Mouse (Mus musculus): ENCODE results near the gene Ghrh. TPM values are rescaled to one million over a fixed set of nuclear protein-coding genes. Genes with fewer than 3 reads are reported as not detected.

Gene Ghrh
- polyA plus RNA-seq, 1 experiment from 2014 or later: 0.49 TPM

DNA sequence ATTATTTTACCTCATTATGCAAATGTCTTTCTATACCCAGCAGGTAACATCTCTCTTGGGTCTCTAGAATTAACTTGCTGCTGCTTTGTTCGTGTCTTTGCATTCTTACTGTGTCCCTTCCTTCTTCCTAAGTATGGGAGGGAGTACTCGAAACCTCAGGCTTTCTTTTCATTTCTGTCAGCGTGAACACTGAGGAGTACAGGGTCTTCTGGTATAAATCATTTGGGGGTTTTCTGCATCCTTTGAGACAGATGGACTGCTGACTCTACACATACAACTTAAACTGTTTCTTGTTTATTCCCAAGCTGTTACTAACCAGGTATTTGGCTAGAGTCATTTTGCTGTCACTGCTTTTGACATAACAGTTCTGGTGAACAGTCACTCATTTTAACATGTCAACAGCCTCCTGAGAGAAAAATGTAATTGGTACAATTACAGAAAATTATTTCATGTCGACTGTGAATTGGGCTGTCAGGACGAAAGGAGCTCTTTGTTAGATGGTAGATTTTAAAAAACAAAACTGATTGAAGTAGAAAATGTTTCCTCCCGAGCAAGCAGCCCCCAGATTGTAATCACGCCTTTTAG lies 51.1 kb downstream of the Ghrh start:
- Histone ChIP-seq H3K9ac (ENCODE audit: low read length) (no peak overlapping the region), H3K4me1 (replicated peaks; ENCODE audit: control insufficient read depth, insufficient read depth) (no peaks in the 10 kb centered on the region), H3K4me2 (replicated peaks; ENCODE audit: low read depth) (no peak overlapping the region), H3K27me3 (ENCODE audit: control insufficient read depth, insufficient read depth, low read length) (no peaks in the 10 kb centered on the region), H3K27ac (replicated peaks) (no peak overlapping the region), H3K9me3 (ENCODE audit: control insufficient read depth, low read length) (no peaks in the 10 kb centered on the region), H3K36me3 (ENCODE audit: control insufficient read depth, insufficient read depth, low read length) (peaks cover 35% of the 10 kb centered on the region), H3K4me3 (ENCODE audit: low read depth, low read length) (no peak overlapping the region)
- no peak for ATAC-seq (ENCODE audit: low FRiP score, low TSS enrichment)
- no peak for TF ChIP-seq CTCF (IDR thresholded peaks at IDR 0.05; ENCODE audit: low read depth)
- TF ChIP-seq EP300 (optimal IDR thresholded peaks at IDR 0.05): no peak
- no peak for DNase-seq (ENCODE audit: low spot score)
- 73% methylated on average over 7 of the region's 7 CpGs for WGBS

DNA sequence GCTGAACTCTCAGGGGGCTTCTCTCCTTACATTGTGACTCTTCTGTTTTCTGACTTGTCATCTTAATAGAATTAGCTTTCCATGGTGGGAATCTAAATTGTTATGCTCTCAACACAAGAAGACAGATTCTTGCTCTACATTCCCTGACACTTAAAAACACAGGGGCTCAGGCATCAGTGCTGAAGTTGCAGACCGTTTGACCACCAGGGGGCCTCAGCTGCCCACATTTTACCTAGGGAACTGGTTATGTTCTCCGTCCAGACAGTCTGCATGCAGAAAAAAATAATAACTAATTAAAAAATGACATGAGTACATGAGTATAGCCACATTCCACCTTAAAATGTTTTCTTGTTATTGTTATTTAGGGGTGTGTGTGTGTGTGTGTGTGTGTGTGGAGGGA lies 55.2 kb downstream of the Ghrh start:
- H3K9me3 ChIP-seq (ENCODE audit: control insufficient read depth, low read length): no peaks in the 10 kb centered on the region
- DNase-seq (ENCODE audit: low spot score) (peak; percentile 80), ATAC-seq (ENCODE audit: low FRiP score, low TSS enrichment) (peak; percentile 47; the same call in 1 of the 2 replicates)
- no peak overlapping the region for H3K9ac ChIP-seq (ENCODE audit: low read length)
- no peaks in the 10 kb centered on the region for H3K4me1 ChIP-seq (replicated peaks; ENCODE audit: control insufficient read depth, insufficient read depth)
- H3K36me3 ChIP-seq (ENCODE audit: control insufficient read depth, insufficient read depth, low read length): peaks cover 19% of the 10 kb centered on the region
- TF ChIP-seq EP300 (optimal IDR thresholded peaks at IDR 0.05) (no peak), CTCF (IDR thresholded peaks at IDR 0.05; ENCODE audit: low read depth) (peak; percentile 91)
- H3K27me3 ChIP-seq (ENCODE audit: control insufficient read depth, insufficient read depth, low read length): no peaks in the 10 kb centered on the region
- 10% methylated on average over 2 of the region's 2 CpGs for WGBS
- H3K4me3 ChIP-seq (ENCODE audit: low read depth, low read length): no peak overlapping the region
- no peak overlapping the region for H3K27ac ChIP-seq (replicated peaks)
- H3K4me2 ChIP-seq (replicated peaks; ENCODE audit: low read depth): no peak overlapping the region

GRCm38 (mm10) chr2:157288996-157289395 lies 58.3 kb downstream of the Ghrh start:
- H3K4me3 ChIP-seq (ENCODE audit: low read depth, low read length): no peak overlapping the region
- no peak overlapping the region for H3K27ac ChIP-seq (replicated peaks)
- H3K4me1 ChIP-seq (replicated peaks; ENCODE audit: control insufficient read depth, insufficient read depth): no peaks in the 10 kb centered on the region
- H3K36me3 ChIP-seq (ENCODE audit: control insufficient read depth, insufficient read depth, low read length): peaks cover 15% of the 10 kb centered on the region
- H3K9me3 ChIP-seq (ENCODE audit: control insufficient read depth, low read length): no peaks in the 10 kb centered on the region
- no peak overlapping the region for H3K9ac ChIP-seq (ENCODE audit: low read length)
- TF ChIP-seq CTCF (IDR thresholded peaks at IDR 0.05; ENCODE audit: low read depth): no peak
- no peak for TF ChIP-seq EP300 (optimal IDR thresholded peaks at IDR 0.05)
- 93% methylated on average over 5 of the region's 5 CpGs for WGBS
- no peaks in the 10 kb centered on the region for H3K27me3 ChIP-seq (ENCODE audit: control insufficient read depth, insufficient read depth, low read length)
- ATAC-seq (ENCODE audit: low FRiP score, low TSS enrichment) (no peak), DNase-seq (ENCODE audit: low spot score) (no peak)
- no peak overlapping the region for H3K4me2 ChIP-seq (replicated peaks; ENCODE audit: low read depth)

GRCm38 (mm10) chr2:157287542-157287941 lies 59.8 kb downstream of the Ghrh start:
- 11% methylated on average over 3 of the region's 3 CpGs for WGBS
- TF ChIP-seq EP300 (optimal IDR thresholded peaks at IDR 0.05) (no peak), CTCF (IDR thresholded peaks at IDR 0.05; ENCODE audit: low read depth) (peak; percentile 85)
- Histone ChIP-seq H3K27ac (replicated peaks) (no peak overlapping the region), H3K27me3 (ENCODE audit: control insufficient read depth, insufficient read depth, low read length) (no peaks in the 10 kb centered on the region), H3K9me3 (ENCODE audit: control insufficient read depth, low read length) (no peaks in the 10 kb centered on the region), H3K4me1 (replicated peaks; ENCODE audit: control insufficient read depth, insufficient read depth) (no peaks in the 10 kb centered on the region), H3K4me2 (replicated peaks; ENCODE audit: low read depth) (no peak overlapping the region), H3K4me3 (ENCODE audit: low read depth, low read length) (no peak overlapping the region), H3K36me3 (ENCODE audit: control insufficient read depth, insufficient read depth, low read length) (peaks cover 15% of the 10 kb centered on the region), H3K9ac (ENCODE audit: low read length) (no peak overlapping the region)
- DNase-seq (ENCODE audit: low spot score): peak; percentile 24
- ATAC-seq (ENCODE audit: low FRiP score, low TSS enrichment): no peak

GRCm38 (mm10) chr2:157283321-157283720 lies 64.0 kb downstream of the Ghrh start:
- H3K4me3 ChIP-seq (ENCODE audit: low read depth, low read length): no peak overlapping the region
- H3K9ac ChIP-seq (ENCODE audit: low read length): no peak overlapping the region
- H3K27me3 ChIP-seq (ENCODE audit: control insufficient read depth, insufficient read depth, low read length): no peaks in the 10 kb centered on the region
- peaks cover under 1% of the 10 kb centered on the region; the same call in 1 of the 2 replicates for H3K4me1 ChIP-seq (replicated peaks; ENCODE audit: control insufficient read depth, insufficient read depth)
- no peak overlapping the region for H3K27ac ChIP-seq (replicated peaks)
- TF ChIP-seq CTCF (IDR thresholded peaks at IDR 0.05; ENCODE audit: low read depth) (no peak), EP300 (optimal IDR thresholded peaks at IDR 0.05) (no peak)
- no peak overlapping the region for H3K4me2 ChIP-seq (replicated peaks; ENCODE audit: low read depth)
- ATAC-seq (ENCODE audit: low FRiP score, low TSS enrichment) (no peak), DNase-seq (ENCODE audit: low spot score) (no peak)
- H3K9me3 ChIP-seq (ENCODE audit: control insufficient read depth, low read length): no peaks in the 10 kb centered on the region
- WGBS: 67% methylated on average over 6 of the region's 6 CpGs
- peaks cover 6% of the 10 kb centered on the region for H3K36me3 ChIP-seq (ENCODE audit: control insufficient read depth, insufficient read depth, low read length)

Other genes starting within 250 kb of the Ghrh start
- gene Samhd1, start 212.2 kb downstream of the Ghrh start, polyA plus RNA-seq (2015; fragmentation: Nextera tagmentation; extraction: Ambion mirVana): 16.1 and 17.4 TPM in 2 replicates
- 9.1 and 10.2 TPM in 2 replicates for gene Rbl1, start 143.0 kb downstream of the Ghrh start, polyA plus RNA-seq (2015; fragmentation: Nextera tagmentation; extraction: Ambion mirVana)
- 178 and 192 TPM in 2 replicates for gene Rpn2, start 68.5 kb downstream of the Ghrh start, polyA plus RNA-seq (2015; fragmentation: Nextera tagmentation; extraction: Ambion mirVana)
- gene Mroh8, start 68.0 kb downstream of the Ghrh start, polyA plus RNA-seq (2015; fragmentation: Nextera tagmentation; extraction: Ambion mirVana): 0.17 and 0.22 TPM in 2 replicates
- 68.8 and 68.9 TPM in 2 replicates for gene Manbal, start 20.1 kb upstream of the Ghrh start, polyA plus RNA-seq (2015; fragmentation: Nextera tagmentation; extraction: Ambion mirVana)
- gene Src, start 70.9 kb upstream of the Ghrh start, polyA plus RNA-seq (2015; fragmentation: Nextera tagmentation; extraction: Ambion mirVana): 12.0 and 12.9 TPM in 2 replicates
- gene Nnat, start 212.6 kb upstream of the Ghrh start, polyA plus RNA-seq (2015; fragmentation: Nextera tagmentation; extraction: Ambion mirVana): 137 and 150 TPM in 2 replicates
- 28.9 and 30.0 TPM in 2 replicates for gene Blcap, start 223.8 kb upstream of the Ghrh start, polyA plus RNA-seq (2015; fragmentation: Nextera tagmentation; extraction: Ambion mirVana)

All from stomach, postnatal 0 days (tissue).